Mouse (Mus musculus) midbrain, embryonic 16.5 days (tissue): Measurements from ENCODE around the gene Slc5a11. TPM values are rescaled to one million over a fixed set of nuclear protein-coding genes. Genes with fewer than 3 reads are reported as not detected.
A peak's percentile ranks its signal among the peaks of the same experiment; 100 is the strongest.

Experiments
- ATAC-seq: fragments of 200-750 bp; cut with Nextera tagmentation; 2 replicates; pipeline ENCODE4 v1.8.0; 2017; ENCODE audit warnings: moderate TSS enrichment
- H3K27ac ChIP-seq: fragments of 300-500 bp; sonication (generic); 2 replicates; pipeline ENCODE4 v1.5.1; 2014; ENCODE audit warnings: mild to moderate bottlenecking, low read length, mixed read lengths
- H3K27me3 ChIP-seq: fragments of 300-500 bp; sonication (generic); 2 replicates; pipeline ENCODE4 v1.6.1; 2014; ENCODE audit warnings: low read depth, low read length, mixed read lengths; ENCODE audit not compliant: control insufficient read depth, insufficient read depth
- H3K36me3 ChIP-seq: fragments of 300-500 bp; sonication (generic); 2 replicates; pipeline ENCODE4 v1.6.1; 2014; ENCODE audit warnings: mild to moderate bottlenecking, low read length, moderate library complexity, mixed read lengths; ENCODE audit not compliant: control insufficient read depth, insufficient read depth
- H3K4me1 ChIP-seq: fragments of 300-500 bp; sonication (generic); 2 replicates; pipeline ENCODE4 v1.6.1; 2014; ENCODE audit warnings: mild to moderate bottlenecking, low read length, mixed read lengths; ENCODE audit not compliant: control insufficient read depth, insufficient read depth
- H3K4me2 ChIP-seq: fragments of 300-500 bp; sonication (generic); 2 replicates; pipeline ENCODE4 v1.6.1; 2014; ENCODE audit warnings: mild to moderate bottlenecking, low read length, mixed read lengths
- H3K4me3 ChIP-seq: fragments of 300-500 bp; sonication (generic); 2 replicates; pipeline ENCODE4 v1.5.1; 2014; ENCODE audit warnings: low read depth, mild to moderate bottlenecking, low read length, moderate library complexity, mixed read lengths
- H3K9ac ChIP-seq: fragments of 300-500 bp; sonication (generic); 2 replicates; pipeline ENCODE4 v1.6.1; 2014; ENCODE audit warnings: low read depth, low read length, mixed read lengths
- H3K9me3 ChIP-seq: fragments of 300-500 bp; sonication (generic); replicated peaks from 2 replicates; pipeline ENCODE4 v1.6.1; 2014; ENCODE audit warnings: mild to moderate bottlenecking, low read length, mixed read lengths; ENCODE audit not compliant: control insufficient read depth, poor library complexity, severe bottlenecking
- WGBS: fragments of 180-500 bp; shearing (Covaris S2); extraction: QIAGEN DNeasy Blood & Tissue Kit; methylation state at CpG from one replicate; pipeline ENCODE4 v1.1.7; 2014; 5-methylcytosine and 5-hydroxymethylcytosine counted together
- polyA plus RNA-seq: library from polyadenylated mRNA; unstranded; fragments of >200 nt; fragmentation: Nextera tagmentation; extraction: Ambion mirVana; gene quantifications from 2 replicates; pipeline ENCODE4 v1.2.1, GENCODE M21; 2015

Gene Slc5a11
- polyA plus RNA-seq, 1 experiment from 2014 or later, result 0.30 TPM

GRCm38 (mm10) chr7:123200722-123201121, 13.9 kb upstream of the Slc5a11 start:
- no peak overlapping the region for H3K27ac ChIP-seq
- H3K4me2 ChIP-seq, result no peak overlapping the region
- no peaks in the 10 kb centered on the region for H3K27me3 ChIP-seq
- no peak overlapping the region for H3K9ac ChIP-seq
- no peaks in the 10 kb centered on the region for H3K36me3 ChIP-seq
- no peak for ATAC-seq
- no peak overlapping the region for H3K4me3 ChIP-seq
- H3K4me1 ChIP-seq, result 0 out of 2 replicates have a peak, but pooled peaks cover 2% of the 10 kb centered on the region
- H3K9me3 ChIP-seq, result no peaks in the 10 kb centered on the region
- WGBS, result 85% methylated on average over 9 of the region's 9 CpGs

GRCm38 (mm10) chr7:123205261-123205660, 9.3 kb upstream of the Slc5a11 start:
- Histone ChIP-seq H3K27ac (no peak overlapping the region), H3K9me3 (no peaks in the 10 kb centered on the region), H3K4me1 (0 out of 2 replicates have a peak, but pooled peaks cover 2% of the 10 kb centered on the region), H3K4me3 (no peak overlapping the region), H3K9ac (no peak overlapping the region), H3K4me2 (no peak overlapping the region), H3K36me3 (no peaks in the 10 kb centered on the region), H3K27me3 (no peaks in the 10 kb centered on the region)
- WGBS, result 35% methylated on average over 14 of the region's 14 CpGs
- no peak for ATAC-seq

DNA sequence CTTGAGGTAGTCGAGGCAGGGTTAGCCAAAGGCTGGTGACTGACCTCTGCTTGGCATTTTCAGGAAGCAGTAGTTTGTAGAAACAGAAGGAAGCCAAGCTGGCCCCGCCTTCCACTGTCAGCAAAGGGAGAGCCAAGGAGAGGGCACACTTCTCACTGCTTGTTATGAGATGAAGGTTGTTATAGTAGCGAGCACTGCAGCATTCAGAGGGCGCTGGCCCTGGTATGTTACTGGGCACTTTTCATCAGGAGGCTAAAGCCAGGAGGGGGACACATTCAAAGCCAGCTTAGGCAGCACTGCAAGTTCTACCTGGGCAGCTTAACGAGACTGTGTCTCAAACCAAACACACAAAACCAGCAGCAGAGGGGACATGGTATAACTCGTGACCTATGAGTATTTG, 7.0 kb upstream of the Slc5a11 start:
- Histone ChIP-seq H3K27me3 (no peaks in the 10 kb centered on the region), H3K9me3 (no peaks in the 10 kb centered on the region), H3K4me1 (0 out of 2 replicates have a peak, but pooled peaks cover 2% of the 10 kb centered on the region), H3K27ac (no peak overlapping the region), H3K4me3 (no peak overlapping the region), H3K36me3 (no peaks in the 10 kb centered on the region), H3K4me2 (no peak overlapping the region), H3K9ac (no peak overlapping the region)
- WGBS, result 86% methylated on average over 6 of the region's 6 CpGs
- no peak for ATAC-seq

DNA sequence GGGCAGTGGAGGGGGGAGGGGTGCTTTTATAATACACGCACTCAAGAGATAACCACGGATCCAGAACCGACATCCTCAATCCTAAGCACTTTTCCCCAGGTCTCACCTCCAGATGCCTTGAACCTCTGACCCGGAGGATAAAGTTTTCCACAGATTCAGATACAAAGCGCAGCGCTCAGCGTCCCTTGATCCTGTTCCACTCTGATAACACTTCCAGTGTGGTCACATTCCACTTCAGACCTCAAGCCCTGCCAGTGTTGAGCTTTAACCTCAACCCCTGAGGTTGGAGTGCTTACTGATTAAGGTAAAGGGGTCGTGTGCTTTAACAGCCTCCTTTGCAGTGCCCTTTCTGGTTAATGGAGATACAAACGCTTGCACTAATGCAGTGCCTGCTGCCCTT, 4.7 kb upstream of the Slc5a11 start:
- Histone ChIP-seq H3K4me1 (0 out of 2 replicates have a peak, but pooled peaks cover 2% of the 10 kb centered on the region), H3K9me3 (no peaks in the 10 kb centered on the region), H3K4me2 (no peak overlapping the region), H3K27me3 (no peaks in the 10 kb centered on the region), H3K27ac (no peak overlapping the region), H3K4me3 (no peak overlapping the region), H3K36me3 (no peaks in the 10 kb centered on the region), H3K9ac (no peak overlapping the region)
- ATAC-seq, result no peak
- 76% methylated on average over 9 of the region's 9 CpGs for WGBS

GRCm38 (mm10) chr7:123211461-123211860, 3.1 kb upstream of the Slc5a11 start:
- H3K36me3 ChIP-seq, result no peaks in the 10 kb centered on the region
- WGBS, result 46% methylated on average over 5 of the region's 5 CpGs
- H3K4me2 ChIP-seq, result no peak overlapping the region
- no peaks in the 10 kb centered on the region for H3K27me3 ChIP-seq
- no peaks in the 10 kb centered on the region for H3K4me1 ChIP-seq
- no peak overlapping the region for H3K4me3 ChIP-seq
- ATAC-seq, result no peak
- H3K27ac ChIP-seq, result no peak overlapping the region
- H3K9me3 ChIP-seq, result no peaks in the 10 kb centered on the region
- H3K9ac ChIP-seq, result no peak overlapping the region

GRCm38 (mm10) chr7:123212316-123212715, 2.3 kb upstream of the Slc5a11 start:
- Histone ChIP-seq H3K9ac (no peak overlapping the region), H3K9me3 (no peaks in the 10 kb centered on the region), H3K4me1 (no peaks in the 10 kb centered on the region), H3K36me3 (no peaks in the 10 kb centered on the region), H3K4me2 (no peak overlapping the region), H3K27me3 (no peaks in the 10 kb centered on the region), H3K4me3 (no peak overlapping the region), H3K27ac (no peak overlapping the region)
- 87% methylated on average over 4 of the region's 5 CpGs for WGBS
- ATAC-seq, result no peak

DNA sequence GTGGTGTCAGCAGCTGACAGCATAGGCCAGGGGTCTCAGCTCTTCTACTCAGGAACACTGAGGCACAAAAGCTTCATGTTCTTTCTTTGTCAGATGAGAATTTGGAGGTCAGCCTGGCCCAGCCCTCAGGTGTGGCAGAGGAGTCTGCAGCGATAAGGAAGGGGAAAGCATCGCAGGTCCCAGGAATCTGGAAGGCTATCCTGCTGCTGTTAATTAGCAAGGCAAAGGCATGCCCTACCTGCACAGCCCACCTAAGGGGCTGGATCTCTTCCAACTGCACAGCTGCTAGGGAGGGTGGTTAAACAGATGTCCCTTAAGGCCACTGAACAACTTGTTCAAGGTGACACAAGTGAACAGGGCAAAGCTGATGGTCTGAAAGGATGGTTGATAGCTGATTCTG, 558 bp downstream of the Slc5a11 start:
- H3K27me3 ChIP-seq, result no peaks in the 10 kb centered on the region
- 57% methylated on average over 2 of the region's 2 CpGs for WGBS
- no peak overlapping the region for H3K9ac ChIP-seq
- no peak overlapping the region for H3K27ac ChIP-seq
- no peak for ATAC-seq
- H3K9me3 ChIP-seq, result no peaks in the 10 kb centered on the region
- H3K4me1 ChIP-seq, result no peaks in the 10 kb centered on the region
- H3K36me3 ChIP-seq, result no peaks in the 10 kb centered on the region
- H3K4me2 ChIP-seq, result no peak overlapping the region
- no peak overlapping the region for H3K4me3 ChIP-seq

DNA sequence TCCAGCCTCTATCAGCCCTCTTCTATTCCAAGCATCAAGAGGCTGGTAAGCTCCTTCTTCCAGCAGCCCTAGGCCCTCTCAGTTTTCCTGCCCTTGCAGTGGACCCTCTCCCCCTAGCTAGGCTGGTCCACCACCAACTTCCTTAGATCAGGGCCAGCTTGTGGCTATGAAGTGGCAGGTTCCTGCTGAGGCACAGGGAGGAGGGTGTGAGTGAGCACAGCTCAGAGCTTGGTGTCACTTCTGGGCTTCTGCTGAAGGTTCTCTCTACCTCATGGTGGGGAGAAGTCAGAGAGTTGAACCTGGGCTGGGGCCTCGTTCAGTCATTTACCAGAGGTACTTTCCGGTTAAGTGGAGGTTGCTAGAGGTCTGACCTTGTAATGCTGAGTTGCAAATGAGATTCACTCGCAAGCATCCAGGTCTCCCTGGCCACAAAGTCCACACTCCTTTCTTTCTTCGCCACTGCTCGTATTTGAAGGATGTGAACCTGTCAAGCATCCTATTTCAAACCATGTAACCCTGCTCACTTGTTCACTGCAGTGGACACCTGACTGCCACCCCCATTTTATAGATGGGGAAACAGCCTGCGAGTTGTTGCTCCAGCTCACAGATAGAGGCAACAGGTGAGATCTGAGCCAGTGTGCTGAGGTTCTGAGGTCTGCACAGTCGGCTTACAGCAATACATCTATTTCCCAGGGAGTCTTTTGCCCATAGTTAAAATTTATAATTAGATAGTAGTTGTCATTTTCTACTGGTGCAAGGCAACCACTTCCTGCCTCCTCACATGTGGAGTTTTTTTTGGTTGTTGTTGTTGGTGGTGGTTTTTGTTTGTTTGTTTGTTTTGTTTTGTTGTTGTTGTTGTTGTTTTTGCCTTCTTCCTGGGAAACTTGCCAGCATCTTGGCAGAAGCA, 3.1 kb downstream of the Slc5a11 start:
- no peak for ATAC-seq
- no peak overlapping the region for H3K27ac ChIP-seq
- no peak overlapping the region for H3K4me3 ChIP-seq

GRCm38 (mm10) chr7:123218620-123219019, 4.0 kb downstream of the Slc5a11 start:
- Histone ChIP-seq H3K9me3 (no peaks in the 10 kb centered on the region), H3K9ac (no peak overlapping the region), H3K27ac (peak overlapping the region; percentile 49; the same call in 1 of the 2 replicates), H3K4me1 (no peaks in the 10 kb centered on the region), H3K4me2 (no peak overlapping the region), H3K36me3 (no peaks in the 10 kb centered on the region), H3K27me3 (no peaks in the 10 kb centered on the region), H3K4me3 (no peak overlapping the region)
- 14% methylated on average over 6 of the region's 6 CpGs for WGBS
- peak; percentile 70 for ATAC-seq

More for the DNA sequence above, 3.1 kb downstream of the Slc5a11 start:
- Histone ChIP-seq H3K4me2 (no peak overlapping the region), H3K9me3 (no peaks in the 10 kb centered on the region), H3K4me1 (no peaks in the 10 kb centered on the region), H3K9ac (no peak overlapping the region), H3K36me3 (no peaks in the 10 kb centered on the region), H3K27me3 (no peaks in the 10 kb centered on the region)
- WGBS, result 66% methylated on average over 7 of the region's 7 CpGs
